Mouse (Mus musculus): ENCODE results near the gene Pan3. TPM values are rescaled to one million over a fixed set of nuclear protein-coding genes. Genes with fewer than 3 reads are reported as not detected.
"Not testable (repeated sequence)": the region's sequence is repeated elsewhere in the genome, so short reads cannot be mapped to it uniquely, and the experiment has no call there.

Gene Pan3
- polyA plus RNA-seq, 1 experiment from 2014 or later = 70.0 TPM

- H3K27ac ChIP-seq = no peak overlapping the region
- no peaks in the 10 kb centered on the region for H3K4me1 ChIP-seq
- WGBS = 90% methylated on average over 6 of the region's 6 CpGs
- no peak for ATAC-seq (ENCODE audit: borderline replicate concordance, extremely low read depth, low FRiP score, low TSS enrichment)
- H3K36me3 ChIP-seq = peaks cover 32% of the 10 kb centered on the region; the same call in 1 of the 2 replicates
- no peaks in the 10 kb centered on the region for H3K9me3 ChIP-seq
- H3K27me3 ChIP-seq = no peaks in the 10 kb centered on the region
- H3K4me2 ChIP-seq = no peak overlapping the region
- H3K4me3 ChIP-seq = no peak overlapping the region
- H3K9ac ChIP-seq = no peak overlapping the region
Measured at GRCm38 (mm10) chr5:147532031-147532430, 102.1 kb downstream of the Pan3 start.

- WGBS = 92% methylated on average over 4 of the region's 4 CpGs
- no peaks in the 10 kb centered on the region for H3K9me3 ChIP-seq
- ATAC-seq (ENCODE audit: borderline replicate concordance, extremely low read depth, low FRiP score, low TSS enrichment) = no peak
- peaks cover 57% of the 10 kb centered on the region for H3K36me3 ChIP-seq
- H3K9ac ChIP-seq = no peak overlapping the region
- no peak overlapping the region for H3K4me3 ChIP-seq
- no peaks in the 10 kb centered on the region for H3K27me3 ChIP-seq
- no peaks in the 10 kb centered on the region for H3K4me1 ChIP-seq
- H3K27ac ChIP-seq = no peak overlapping the region
- no peak overlapping the region for H3K4me2 ChIP-seq
Measured at GRCm38 (mm10) chr5:147539409-147539808, 109.4 kb downstream of the Pan3 start.

GRCm38 (mm10) chr5:147539815-147540214 is 109.9 kb downstream of the Pan3 start:
- no peaks in the 10 kb centered on the region for H3K27me3 ChIP-seq
- ATAC-seq (ENCODE audit: borderline replicate concordance, extremely low read depth, low FRiP score, low TSS enrichment) = no peak
- H3K4me3 ChIP-seq = no peak overlapping the region
- H3K4me1 ChIP-seq = no peaks in the 10 kb centered on the region
- no peak overlapping the region for H3K9ac ChIP-seq
- peaks cover 57% of the 10 kb centered on the region for H3K36me3 ChIP-seq
- H3K27ac ChIP-seq = no peak overlapping the region
- H3K4me2 ChIP-seq = no peak overlapping the region
- 88% methylated on average over 4 of the region's 4 CpGs for WGBS
- no peaks in the 10 kb centered on the region for H3K9me3 ChIP-seq

- peaks cover 64% of the 10 kb centered on the region for H3K36me3 ChIP-seq
- H3K9me3 ChIP-seq = no peaks in the 10 kb centered on the region
- WGBS = 78% methylated on average over 6 of the region's 6 CpGs
- no peak overlapping the region for H3K27ac ChIP-seq
- no peaks in the 10 kb centered on the region for H3K27me3 ChIP-seq
- no peak overlapping the region for H3K4me3 ChIP-seq
- no peak for ATAC-seq (ENCODE audit: borderline replicate concordance, extremely low read depth, low FRiP score, low TSS enrichment)
- no peak overlapping the region for H3K9ac ChIP-seq
- no peaks in the 10 kb centered on the region for H3K4me1 ChIP-seq
- no peak overlapping the region for H3K4me2 ChIP-seq
Measured at GRCm38 (mm10) chr5:147542291-147542690, 112.3 kb downstream of the Pan3 start.

GRCm38 (mm10) chr5:147545731-147546241 is 115.8 kb downstream of the Pan3 start:
- H3K4me1 ChIP-seq = no peaks in the 10 kb centered on the region
- peaks cover 70% of the 10 kb centered on the region for H3K36me3 ChIP-seq
- no peaks in the 10 kb centered on the region for H3K27me3 ChIP-seq
- ATAC-seq (ENCODE audit: borderline replicate concordance, extremely low read depth, low FRiP score, low TSS enrichment) = no peak
- H3K27ac ChIP-seq = no peak overlapping the region
- H3K9ac ChIP-seq = no peak overlapping the region
- WGBS = 56% methylated on average over 11 of the region's 11 CpGs
- no peak overlapping the region for H3K4me3 ChIP-seq
- no peaks in the 10 kb centered on the region for H3K9me3 ChIP-seq
- no peak overlapping the region for H3K4me2 ChIP-seq

GRCm38 (mm10) chr5:147549016-147549755 is 119.2 kb downstream of the Pan3 start:
- Histone ChIP-seq H3K4me1 (peaks cover 4% of the 10 kb centered on the region; the same call in 1 of the 2 replicates), H3K4me3 (no peak overlapping the region), H3K27ac (no peak overlapping the region), H3K4me2 (no peak overlapping the region), H3K9me3 (no peaks in the 10 kb centered on the region), H3K9ac (no peak overlapping the region), H3K36me3 (peaks cover 48% of the 10 kb centered on the region), H3K27me3 (no peaks in the 10 kb centered on the region)
- ATAC-seq (ENCODE audit: borderline replicate concordance, extremely low read depth, low FRiP score, low TSS enrichment) = no peak
- 83% methylated on average over 12 of the region's 12 CpGs for WGBS

- no peak overlapping the region for H3K4me2 ChIP-seq
- no peaks in the 10 kb centered on the region for H3K9me3 ChIP-seq
- 67% methylated on average over 13 of the region's 13 CpGs for WGBS
- no peak overlapping the region for H3K4me3 ChIP-seq
- ATAC-seq (ENCODE audit: borderline replicate concordance, extremely low read depth, low FRiP score, low TSS enrichment) = peak; percentile 74
- peaks cover 4% of the 10 kb centered on the region; the same call in 1 of the 2 replicates for H3K4me1 ChIP-seq
- peak overlapping the region; percentile 53 for H3K27ac ChIP-seq
- peaks cover 32% of the 10 kb centered on the region for H3K36me3 ChIP-seq
- no peaks in the 10 kb centered on the region for H3K27me3 ChIP-seq
- no peak overlapping the region for H3K9ac ChIP-seq
Measured at GRCm38 (mm10) chr5:147551879-147552627, 122.1 kb downstream of the Pan3 start.

- not testable (repeated sequence) for H3K27ac ChIP-seq; H3K4me2 ChIP-seq; H3K4me3 ChIP-seq; H3K27me3 ChIP-seq; H3K4me1 ChIP-seq; ATAC-seq (ENCODE audit: borderline replicate concordance, extremely low read depth, low FRiP score, low TSS enrichment); H3K9me3 ChIP-seq; H3K36me3 ChIP-seq; H3K9ac ChIP-seq
- 63% methylated on average over 6 of the region's 6 CpGs for WGBS
Measured at GRCm38 (mm10) chr5:147557641-147558040, 127.7 kb downstream of the Pan3 start.

GRCm38 (mm10) chr5:147563511-147564139 is 133.7 kb downstream of the Pan3 start:
- Histone ChIP-seq H3K27me3 (no peaks in the 10 kb centered on the region), H3K36me3 (no peaks in the 10 kb centered on the region), H3K27ac (no peak overlapping the region), H3K9me3 (no peaks in the 10 kb centered on the region), H3K9ac (no peak overlapping the region), H3K4me3 (peak overlapping the region; percentile 8), H3K4me2 (peak overlapping the region; percentile 49), H3K4me1 (no peaks in the 10 kb centered on the region)
- 54% methylated on average over 18 of the region's 18 CpGs for WGBS
- ATAC-seq (ENCODE audit: borderline replicate concordance, extremely low read depth, low FRiP score, low TSS enrichment) = peak; percentile 59; the same call in 1 of the 2 replicates

GRCm38 (mm10) chr5:147564140-147564590 is 134.2 kb downstream of the Pan3 start:
- Histone ChIP-seq H3K4me2 (peak overlapping the region; percentile 49), H3K4me1 (no peaks in the 10 kb centered on the region), H3K27ac (no peak overlapping the region), H3K9ac (no peak overlapping the region), H3K36me3 (no peaks in the 10 kb centered on the region), H3K27me3 (no peaks in the 10 kb centered on the region), H3K4me3 (peak overlapping the region; percentile 8), H3K9me3 (no peaks in the 10 kb centered on the region)
- 0 out of 2 replicates have a peak, but pooled peaks have one; percentile 23 for ATAC-seq (ENCODE audit: borderline replicate concordance, extremely low read depth, low FRiP score, low TSS enrichment)
- WGBS = 27% methylated on average over 16 of the region's 16 CpGs

- 83% methylated on average over 7 of the region's 7 CpGs for WGBS
- Histone ChIP-seq H3K9me3 (no peaks in the 10 kb centered on the region), H3K9ac (no peak overlapping the region), H3K27me3 (no peaks in the 10 kb centered on the region), H3K4me1 (no peaks in the 10 kb centered on the region), H3K4me3 (no peak overlapping the region), H3K36me3 (no peaks in the 10 kb centered on the region), H3K27ac (no peak overlapping the region), H3K4me2 (no peak overlapping the region)
- no peak for ATAC-seq (ENCODE audit: borderline replicate concordance, extremely low read depth, low FRiP score, low TSS enrichment)
Measured at GRCm38 (mm10) chr5:147565444-147565843, 135.5 kb downstream of the Pan3 start.
